Mouse (Mus musculus) CH12.LX (cell line): Measurements from ENCODE around the gene Olfr1346. TPM values are rescaled to one million over a fixed set of nuclear protein-coding genes. Genes with fewer than 3 reads are reported as not detected.

Experiments
- DNase-seq: peaks from one replicate; pipeline ENCODE4 v3.0.0-alpha.2; 2013; ENCODE audit errors: extremely low read depth
- H3K27ac ChIP-seq: 2 replicates; pipeline ENCODE4 v1.5.1; 2012; ENCODE audit warnings: low read depth, mild to moderate bottlenecking, control low read depth, moderate library complexity; ENCODE audit not compliant: insufficient read depth
- H3K27me3 ChIP-seq: replicated peaks from 2 replicates; pipeline ENCODE3; 2012; ENCODE audit warnings: inconsistent platforms
- H3K36me3 ChIP-seq, 2 experiments: replicated peaks in 1 of 2; 2 replicates each; pipeline versions ENCODE3 to v1.6.1; 2012; ENCODE audit warnings: inconsistent platforms in 1 of 2, low read length in 1 of 2, mild to moderate bottlenecking in 1 of 2, mixed read lengths in 1 of 2, moderate library complexity in 1 of 2; ENCODE audit not compliant: control insufficient read depth in 1 of 2, insufficient read depth in 1 of 2
- H3K4me1 ChIP-seq, 2 experiments: 2 replicates each; pipeline ENCODE4 v1.6.1; 2012; ENCODE audit warnings: inconsistent platforms in 1 of 2, moderate library complexity in 1 of 2; ENCODE audit not compliant: insufficient read depth in 2 of 2, control insufficient read depth in 1 of 2
- H3K4me2 ChIP-seq: 2 replicates; pipeline ENCODE4 v1.6.1; 2012; ENCODE audit warnings: low read depth, mild to moderate bottlenecking, control low read depth; ENCODE audit not compliant: poor library complexity, insufficient read depth, severe bottlenecking
- H3K4me3 ChIP-seq, 3 experiments: fragments of 150-350 bp in 1 of 3; sonication (generic) in 1 of 3; replicated peaks in 1 of 3; 2 replicates each; pipeline versions ENCODE3 to v1.5.1; 2011 to 2012; ENCODE audit warnings: low read depth in 2 of 3, low read length in 2 of 3, mild to moderate bottlenecking in 2 of 3, moderate library complexity in 2 of 3, control low read depth in 1 of 3, improper control_type of control experiment in 1 of 3, inconsistent platforms in 1 of 3, mixed read lengths in 1 of 3; ENCODE audit not compliant: poor library complexity in 1 of 3
- H3K79me2 ChIP-seq: replicated peaks from 2 replicates; pipeline ENCODE4 v1.6.1; 2012; ENCODE audit warnings: mild to moderate bottlenecking, moderate library complexity; ENCODE audit not compliant: control insufficient read depth, poor library complexity, insufficient read depth, severe bottlenecking; ENCODE audit errors: extremely low read depth
- H3K9ac ChIP-seq: 2 replicates; pipeline ENCODE4 v1.6.1; 2012; ENCODE audit warnings: low read depth, mild to moderate bottlenecking, control low read depth, moderate library complexity; ENCODE audit not compliant: insufficient read depth
- H3K9me3 ChIP-seq: replicated peaks from 2 replicates; pipeline ENCODE3; 2012; ENCODE audit warnings: low read length, inconsistent platforms, mixed read lengths
- BHLHE40 ChIP-seq: IDR thresholded peaks from 2 replicates; pipeline ENCODE4 v1.6.1; 2011; ENCODE audit warnings: mild to moderate bottlenecking, low read depth, low read length, improper control_type of control experiment
- CHD1 ChIP-seq: IDR thresholded peaks from 2 replicates; pipeline ENCODE4 v1.6.1; 2012; ENCODE audit warnings: low read depth, low read length, improper control_type of control experiment, inconsistent platforms
- CHD2 ChIP-seq: IDR thresholded peaks from 2 replicates; pipeline ENCODE4 v1.6.1; 2011; ENCODE audit warnings: low read length, improper control_type of control experiment
- CTCF ChIP-seq, 2 experiments: IDR thresholded peaks in 1 of 2; conservative IDR thresholded peaks in 1 of 2; 2 replicates each; pipeline ENCODE4 v1.5.1; 2011 to 2012; ENCODE audit warnings: low read depth in 2 of 2, low read length in 2 of 2, improper control_type of control experiment in 1 of 2, inconsistent platforms in 1 of 2, mild to moderate bottlenecking in 1 of 2, moderate library complexity in 1 of 2
- ELF1 ChIP-seq: IDR thresholded peaks from 2 replicates; pipeline ENCODE4 v1.6.1; 2014; ENCODE audit warnings: low read depth, mild to moderate bottlenecking, inconsistent platforms, low read length, improper control_type of control experiment
- EP300 ChIP-seq: IDR thresholded peaks from 2 replicates; pipeline ENCODE4 v1.6.1; 2011; ENCODE audit warnings: low read length, improper control_type of control experiment
- GABPA ChIP-seq: IDR thresholded peaks from 2 replicates; pipeline ENCODE4 v1.6.1; 2012; ENCODE audit warnings: low read depth, low read length, improper control_type of control experiment, inconsistent platforms; ENCODE audit not compliant: insufficient replicate concordance
- HCFC1 ChIP-seq: IDR thresholded peaks from 2 replicates; pipeline ENCODE4 v1.6.1; 2012; ENCODE audit warnings: low read depth, mild to moderate bottlenecking, inconsistent platforms, low read length, improper control_type of control experiment
- JUN ChIP-seq: IDR thresholded peaks from 2 replicates; pipeline ENCODE4 v1.6.1; 2011; ENCODE audit warnings: low read depth, mild to moderate bottlenecking, low read length, improper control_type of control experiment, moderate library complexity; ENCODE audit not compliant: insufficient read depth
- JUND ChIP-seq: conservative IDR thresholded peaks from 2 replicates; pipeline ENCODE4 v1.6.1; 2011; ENCODE audit warnings: low read depth, low read length, improper control_type of control experiment
- KAT2A ChIP-seq: IDR thresholded peaks from 2 replicates; pipeline ENCODE4 v1.6.1; 2012; ENCODE audit warnings: low read length, improper control_type of control experiment, inconsistent platforms; ENCODE audit not compliant: insufficient replicate concordance
- MAFK ChIP-seq: IDR thresholded peaks from 2 replicates; pipeline ENCODE4 v1.6.1; 2011; ENCODE audit warnings: low read length, improper control_type of control experiment; ENCODE audit not compliant: insufficient replicate concordance
- MAX ChIP-seq: IDR thresholded peaks from 2 replicates; pipeline ENCODE4 v1.6.1; 2011; ENCODE audit warnings: low read length, improper control_type of control experiment
- MAZ ChIP-seq: IDR thresholded peaks from 2 replicates; pipeline ENCODE4 v1.6.1; 2012; ENCODE audit warnings: low read depth, mild to moderate bottlenecking, inconsistent platforms, low read length, improper control_type of control experiment, moderate library complexity
- MXI1 ChIP-seq: IDR thresholded peaks from 2 replicates; pipeline ENCODE4 v1.6.1; 2011; ENCODE audit warnings: mild to moderate bottlenecking, low read depth, low read length, improper control_type of control experiment
- MYC ChIP-seq: IDR thresholded peaks from 2 replicates; pipeline ENCODE4 v1.6.1; 2011; ENCODE audit warnings: low read depth, mild to moderate bottlenecking, improper control_type of control experiment, low read length
- NELFE ChIP-seq: IDR thresholded peaks from 2 replicates; pipeline ENCODE4 v1.6.1; 2011; ENCODE audit warnings: low read depth, low read length, improper control_type of control experiment
- NRF1 ChIP-seq: IDR thresholded peaks from 2 replicates; pipeline ENCODE4 v1.6.1; 2014; ENCODE audit warnings: low read depth, mild to moderate bottlenecking, inconsistent platforms, low read length, improper control_type of control experiment, moderate library complexity
- PAX5 ChIP-seq: IDR thresholded peaks from 2 replicates; pipeline ENCODE4 v1.6.1; 2012; ENCODE audit warnings: low read length, inconsistent platforms, mixed read lengths
- POLR2AphosphoS2 ChIP-seq: IDR thresholded peaks from 2 replicates; pipeline ENCODE4 v1.6.1; 2011; ENCODE audit warnings: low read depth, low read length, improper control_type of control experiment
- SIN3A ChIP-seq: IDR thresholded peaks from 2 replicates; pipeline ENCODE4 v1.6.1; 2012; ENCODE audit warnings: low read length, improper control_type of control experiment, inconsistent platforms
- SMC3 ChIP-seq: IDR thresholded peaks from 2 replicates; pipeline ENCODE4 v1.6.1; 2011; ENCODE audit warnings: low read depth, low read length, improper control_type of control experiment
- TBP ChIP-seq: conservative IDR thresholded peaks from 2 replicates; pipeline ENCODE4 v1.6.1; 2011; ENCODE audit warnings: low read depth, low read length, improper control_type of control experiment
- TCF12 ChIP-seq: IDR thresholded peaks from 2 replicates; pipeline ENCODE4 v1.6.1; 2014; ENCODE audit warnings: low read depth, mild to moderate bottlenecking, inconsistent platforms, low read length, improper control_type of control experiment
- UBTF ChIP-seq: IDR thresholded peaks from 2 replicates; pipeline ENCODE4 v1.6.1; 2012; ENCODE audit warnings: low read depth, mild to moderate bottlenecking, inconsistent platforms, low read length, improper control_type of control experiment, moderate library complexity
- USF1 ChIP-seq: IDR thresholded peaks from 2 replicates; pipeline ENCODE4 v1.6.1; 2014; ENCODE audit warnings: low read depth, mild to moderate bottlenecking, inconsistent platforms, low read length, improper control_type of control experiment
- ZC3H11A ChIP-seq: IDR thresholded peaks from 2 replicates; pipeline ENCODE4 v1.6.1; 2012; ENCODE audit warnings: low read depth, mild to moderate bottlenecking, inconsistent platforms, low read length, improper control_type of control experiment
- ZKSCAN1 ChIP-seq: IDR thresholded peaks from 2 replicates; pipeline ENCODE4 v1.6.1; 2012; ENCODE audit warnings: low read depth, inconsistent platforms, low read length, improper control_type of control experiment, borderline replicate concordance
- ZMIZ1 ChIP-seq: IDR thresholded peaks from 2 replicates; pipeline ENCODE4 v1.6.1; 2012; ENCODE audit warnings: low read depth, mild to moderate bottlenecking, inconsistent platforms, low read length, improper control_type of control experiment
- ZNF384 ChIP-seq: IDR thresholded peaks from 2 replicates; pipeline ENCODE4 v1.6.1; 2012; ENCODE audit warnings: low read depth, low read length, improper control_type of control experiment, inconsistent platforms
- dilution Hi-C: fragments of 300-500 bp; cut with MboI; formaldehyde crosslinking; loops from 2 replicates; pipeline ENCODE4 v1.14.3; 2020; ENCODE audit warnings: low sequenced_read_pairs; ENCODE audit not compliant: extremely low pct_unique_long_range_greater_than_20kb, extremely low pct_ligation_motif_present
- in situ Hi-C: fragments of 300-500 bp; cut with MboI; formaldehyde crosslinking; loops from 3 replicates; pipeline ENCODE4 v1.14.3; 2019; ENCODE audit warnings: low sequenced_read_pairs, low pct_ligation_motif_present, low pct_unique_long_range_greater_than_20kb, mixed read lengths
- polyA plus RNA-seq: library from polyadenylated mRNA; unstranded; fragments of >175 nt; gene quantifications from 2 replicates; pipeline ENCODE4 v1.2.1, GENCODE M21; 2012; ENCODE audit warnings: low read depth; ENCODE audit not compliant: insufficient read length
- total RNA-seq, 2 experiments: library from RNA; depleted of rRNA; stranded (reverse); fragments of 300-350 nt in 1 of 2; fragments of >200 nt in 1 of 2; gene quantifications; 2 replicates each; pipeline ENCODE4 v1.2.3; 2012 to 2014

Gene Olfr1346
- total RNA-seq (2012; rRNA removed) (not detected in 2 replicates), total RNA-seq (2014; rRNA removed) (not detected in 2 replicates), polyA plus RNA-seq (not detected in 2 replicates)

GRCm38 (mm10) chr7:6466951-6467350 is at the start of gene Olfr1346:
TSS of gene Olfr1346 (plus strand) at chr7:6467101.
- Histone ChIP-seq H3K9me3 (peaks cover 13% of the 10 kb centered on the region), H3K27me3 (no peaks in the 10 kb centered on the region), H3K79me2 (no peaks in the 10 kb centered on the region), H3K9ac (no peak within 1 kb of the TSS), H3K4me1 (no peaks in the 10 kb centered on the region), H3K4me3 (no peak within 1 kb of the TSS), H3K27ac (no peak within 1 kb of the TSS)
- DNase-seq: no peak
- dilution Hi-C loops: no loop called here
- in situ Hi-C loops: no loop called here
- no peak for TF ChIP-seq ZNF384
- TF ChIP-seq UBTF: no peak
- TF ChIP-seq MYC: no peak
- no peak for TF ChIP-seq JUN
- TF ChIP-seq MAZ: no peak
- no peak for TF ChIP-seq EP300
- no peak for TF ChIP-seq POLR2AphosphoS2
- no peak for TF ChIP-seq CTCF (conservative IDR thresholded peaks at IDR 0.05 in 1 of 2, IDR thresholded peaks at IDR 0.05 in 1 of 2; ENCODE audit: low read depth in 2 of 2, low read length in 2 of 2)
- TF ChIP-seq SMC3: no peak
- TF ChIP-seq NELFE: no peak
- no peak for TF ChIP-seq TBP
- TF ChIP-seq MXI1: no peak
- TF ChIP-seq USF1: no peak
- TF ChIP-seq KAT2A: no peak
- no peak for TF ChIP-seq ZMIZ1
- no peak for TF ChIP-seq JUND
- no peak for TF ChIP-seq PAX5
- no peak for TF ChIP-seq HCFC1
- TF ChIP-seq MAX: no peak
- TF ChIP-seq, all 38 proteins: peak for 0
- H3K36me3 ChIP-seq: no peaks in the 10 kb centered on the region
- no peak within 1 kb of the TSS for H3K4me2 ChIP-seq

GRCm38 (mm10) chr7:6419894-6420293 is 47.0 kb upstream of the Olfr1346 start:
- Histone ChIP-seq H3K9ac (no peak overlapping the region), H3K79me2 (no peaks in the 10 kb centered on the region), H3K4me1 (no peaks in the 10 kb centered on the region), H3K4me3 (no peak overlapping the region), H3K36me3 (no peaks in the 10 kb centered on the region), H3K4me2 (no peak overlapping the region), H3K27ac (no peak overlapping the region), H3K27me3 (no peaks in the 10 kb centered on the region), H3K9me3 (peaks cover 25% of the 10 kb centered on the region)
- in situ Hi-C loops: no loop called here
- no peak for TF ChIP-seq JUN
- no peak for TF ChIP-seq NRF1
- no peak for TF ChIP-seq GABPA
- TF ChIP-seq SIN3A: no peak
- TF ChIP-seq ELF1: no peak
- TF ChIP-seq MAFK: no peak
- TF ChIP-seq MAZ: no peak
- TF ChIP-seq HCFC1: no peak
- TF ChIP-seq POLR2AphosphoS2: no peak
- no peak for TF ChIP-seq PAX5
- TF ChIP-seq USF1: no peak
- no peak for TF ChIP-seq ZC3H11A
- TF ChIP-seq ZKSCAN1: no peak
- TF ChIP-seq CTCF (conservative IDR thresholded peaks at IDR 0.05 in 1 of 2, IDR thresholded peaks at IDR 0.05 in 1 of 2; ENCODE audit: low read depth in 2 of 2, low read length in 2 of 2): no peak
- no peak for TF ChIP-seq BHLHE40
- no peak for TF ChIP-seq CHD2
- no peak for TF ChIP-seq ZNF384
- no peak for TF ChIP-seq TCF12
- TF ChIP-seq TBP: no peak
- TF ChIP-seq CHD1: no peak
- no peak for DNase-seq
- dilution Hi-C loops: no loop called here
